Mouse (Mus musculus) thymus, adult 2 months (tissue): Measurements from ENCODE around the gene Donson.

Experiments
- CTCF ChIP-seq: fragments of 200-500 bp; IDR thresholded peaks from 2 replicates; pipeline ENCODE4 v1.5.1; 2012; ENCODE audit warnings: mild to moderate bottlenecking, control low read depth, low read length, moderate library complexity, borderline replicate concordance; ENCODE audit not compliant: control insufficient read depth, poor library complexity, insufficient read depth; ENCODE audit errors: extremely low read depth
- POLR2A ChIP-seq: fragments of 200-500 bp; IDR thresholded peaks from 2 replicates; pipeline ENCODE4 v1.6.1; 2012; ENCODE audit warnings: mild to moderate bottlenecking, low read length, control low read depth, moderate library complexity; ENCODE audit not compliant: control insufficient read depth, poor library complexity, insufficient read depth; ENCODE audit errors: extremely low read depth

DNA sequence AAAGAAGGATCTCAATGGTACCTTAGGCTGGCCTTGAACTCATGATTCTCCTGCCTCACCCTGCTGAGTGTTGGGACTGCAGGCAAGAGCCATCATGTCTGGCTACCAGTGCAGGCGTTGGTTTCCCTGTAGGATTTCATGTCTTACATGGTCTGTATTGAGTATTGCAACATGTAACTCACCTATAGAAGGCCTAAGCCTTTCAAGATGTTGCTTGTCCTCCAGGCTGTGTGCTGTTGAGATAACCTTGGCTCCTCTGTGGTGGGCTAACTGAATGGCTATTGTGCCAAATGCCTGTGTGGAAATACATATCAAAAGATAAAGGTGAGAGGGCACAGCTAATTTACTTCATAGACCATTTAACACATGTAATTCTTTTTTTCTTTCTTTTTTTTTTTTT, 10.4 kb upstream of the Donson start:
- TF ChIP-seq CTCF, result no peak
- no peak for TF ChIP-seq POLR2A
